Mouse (Mus musculus) c-Kit-positive CD71-positive TER-119-positive erythroid progenitor cells, embryonic 14.5 days (primary cell): ENCODE data around the gene Nckap1l.

Source experiments
- DNase-seq: peaks from one replicate; pipeline ENCODE4 v3.0.0-alpha.2; 2013; ENCODE audit warnings: low spot score

Nckap1l gene

DNA sequence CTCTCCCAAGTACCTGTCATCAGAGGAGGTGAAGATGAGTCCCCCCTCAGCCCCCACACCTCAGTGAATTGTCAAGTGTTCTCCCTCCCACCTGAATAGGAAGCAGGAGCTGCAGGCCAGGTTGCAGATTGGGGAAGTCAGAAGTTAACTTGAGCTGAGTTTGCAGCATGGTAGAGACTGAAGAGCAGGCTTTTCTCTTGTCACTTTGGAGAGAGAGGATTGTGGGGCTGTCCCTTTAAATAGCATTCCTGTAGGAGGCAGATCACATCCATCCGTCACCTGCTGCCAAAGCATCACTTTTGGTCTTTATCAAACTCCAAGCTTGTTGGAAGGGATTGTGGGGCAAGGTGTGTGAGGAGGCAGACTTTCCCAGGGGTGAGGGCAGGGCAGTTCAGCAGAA, 47.1 kb downstream of the Nckap1l start:
- no peak for DNase-seq

DNA sequence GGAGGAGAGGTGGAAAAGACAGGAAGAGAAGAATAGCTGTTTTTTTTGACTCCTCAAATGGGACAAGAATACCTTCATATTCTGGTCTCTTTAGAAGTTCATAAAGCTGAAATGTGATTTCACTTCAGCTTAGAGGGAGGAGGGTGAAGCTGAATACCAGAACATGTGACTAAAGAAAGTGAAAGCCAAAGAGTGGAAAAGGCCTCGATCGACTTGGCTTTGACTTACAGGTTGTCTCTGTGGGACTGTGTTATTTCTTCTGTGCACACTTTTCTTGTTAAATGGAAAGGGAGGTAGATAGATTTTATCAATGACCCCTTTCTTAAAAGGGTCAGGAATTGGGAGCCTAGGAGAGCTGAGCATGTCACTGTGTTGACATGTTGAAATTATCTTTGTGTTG, 47.6 kb downstream of the Nckap1l start:
- no peak for DNase-seq

DNA sequence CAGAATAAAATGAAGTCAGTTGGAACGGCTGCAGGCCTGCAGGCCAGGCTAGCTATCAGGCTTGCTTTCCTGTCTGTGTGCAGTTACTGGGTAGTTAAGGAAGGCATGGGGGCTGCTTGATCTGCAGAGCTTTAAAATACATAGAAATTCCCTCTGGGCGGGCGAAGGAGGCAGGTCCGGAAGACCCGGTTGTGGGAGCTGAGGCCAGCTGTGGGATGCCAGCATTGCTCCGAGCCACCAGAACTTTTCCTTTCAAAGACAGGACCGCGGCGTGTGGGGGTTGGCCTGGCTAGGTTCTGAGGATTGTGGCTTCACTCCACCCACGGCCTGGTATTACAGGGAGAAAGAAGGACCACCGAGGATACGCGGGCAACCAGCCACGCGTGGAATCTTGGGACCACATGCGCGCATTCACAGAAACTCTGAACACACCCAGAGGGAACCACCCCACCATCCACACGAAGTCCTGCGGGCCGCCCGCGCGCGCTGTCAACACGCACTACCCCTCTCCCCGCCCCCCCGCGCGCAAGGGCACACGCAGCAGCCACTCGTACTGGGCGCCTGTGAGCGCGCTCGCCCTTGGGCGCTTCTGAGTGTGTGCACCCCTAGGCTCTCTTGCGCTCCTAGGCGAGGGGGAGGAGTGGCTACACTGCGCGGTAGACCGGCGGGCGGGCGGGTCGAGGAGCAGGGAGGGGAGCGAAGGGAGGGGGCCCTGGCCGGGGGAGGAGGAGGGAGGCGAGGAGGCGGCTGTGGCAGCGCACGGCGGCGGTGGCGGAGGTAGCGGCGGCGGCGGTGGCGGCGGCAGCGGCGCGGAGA, 49.0 kb downstream of the Nckap1l start, which contains the start of gene Pde1b:
Pde1b (plus strand) TSS at position 600 of the 816 bp plus-strand sequence.
- DNase-seq: no peak

DNA sequence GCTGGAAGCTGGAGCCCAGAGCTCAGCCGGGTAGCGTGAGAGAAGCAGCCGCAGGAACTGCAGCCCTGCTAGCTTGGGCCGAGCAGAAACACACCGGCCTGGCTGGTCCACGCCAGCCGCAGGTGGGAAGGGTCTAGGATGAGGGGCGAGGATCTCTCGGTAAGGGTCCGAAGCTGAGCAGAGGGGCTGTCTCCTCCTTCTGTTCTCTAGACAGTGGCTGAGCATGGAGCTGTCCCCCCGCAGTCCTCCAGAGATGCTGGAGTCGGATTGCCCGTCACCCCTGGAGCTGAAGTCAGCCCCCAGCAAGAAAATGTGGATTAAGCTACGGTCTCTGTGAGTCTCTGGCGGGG, 49.6 kb downstream of the Nckap1l start:
- no peak for DNase-seq

DNA sequence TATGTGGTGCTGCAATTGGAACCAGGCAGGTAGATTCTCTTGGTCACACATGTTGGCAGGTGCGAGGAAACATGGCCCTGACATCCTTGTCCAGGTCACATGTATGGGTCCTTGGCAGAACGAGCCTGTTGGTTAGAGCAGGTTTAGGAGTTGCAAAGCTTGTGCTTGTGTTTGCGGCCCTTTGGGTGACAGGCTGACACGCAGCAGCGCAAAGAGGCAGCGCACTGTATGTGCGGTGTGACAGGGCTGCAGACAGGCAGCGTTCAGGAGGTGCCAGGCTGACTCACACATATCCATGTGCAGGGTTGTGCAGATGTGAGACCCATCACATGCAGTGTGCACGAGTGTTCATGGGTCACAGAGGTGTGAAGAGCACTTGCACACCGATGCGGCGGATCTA, 50.1 kb downstream of the Nckap1l start:
- DNase-seq: no peak

DNA sequence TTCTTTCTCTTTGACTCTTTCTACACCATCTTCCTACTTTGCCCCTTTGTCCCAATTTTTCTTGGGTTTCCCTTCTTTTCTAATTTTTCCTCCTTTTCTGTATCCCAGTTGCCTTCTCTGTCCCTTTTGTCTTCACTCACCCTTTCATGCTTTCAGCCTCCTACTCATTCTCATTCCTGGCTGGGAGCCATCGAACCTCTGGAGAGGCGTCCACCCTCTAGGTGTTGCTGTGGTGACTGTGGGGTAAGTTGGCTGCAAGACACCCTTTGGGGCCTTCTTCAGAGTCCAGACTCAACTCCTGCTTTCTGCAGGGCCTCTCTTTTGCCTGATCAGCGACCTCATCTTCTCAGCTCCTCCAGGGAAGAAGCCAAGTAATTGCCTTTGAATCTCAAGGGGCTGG, 55.7 kb downstream of the Nckap1l start:
- no peak for DNase-seq

DNA sequence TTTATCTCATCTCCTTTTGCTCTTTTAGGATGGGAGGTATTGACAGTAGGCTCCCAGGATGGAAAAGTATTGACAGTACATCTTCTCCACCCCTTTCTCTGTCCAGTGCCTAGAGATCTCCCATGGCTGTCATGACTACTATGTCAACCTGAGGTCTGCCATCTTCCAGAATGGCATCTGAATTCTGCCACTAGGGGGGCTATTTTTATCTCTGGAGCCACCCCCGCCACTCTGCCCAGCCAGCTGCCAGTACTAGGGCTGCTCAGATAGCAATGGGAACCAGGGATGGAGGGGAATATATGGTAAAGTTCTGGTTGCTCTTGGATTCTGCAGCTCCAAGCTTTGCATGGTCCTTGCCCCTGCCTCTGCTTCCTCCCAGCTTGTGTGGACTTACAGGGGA, 58.1 kb downstream of the Nckap1l start:
- DNase-seq: no peak

DNA sequence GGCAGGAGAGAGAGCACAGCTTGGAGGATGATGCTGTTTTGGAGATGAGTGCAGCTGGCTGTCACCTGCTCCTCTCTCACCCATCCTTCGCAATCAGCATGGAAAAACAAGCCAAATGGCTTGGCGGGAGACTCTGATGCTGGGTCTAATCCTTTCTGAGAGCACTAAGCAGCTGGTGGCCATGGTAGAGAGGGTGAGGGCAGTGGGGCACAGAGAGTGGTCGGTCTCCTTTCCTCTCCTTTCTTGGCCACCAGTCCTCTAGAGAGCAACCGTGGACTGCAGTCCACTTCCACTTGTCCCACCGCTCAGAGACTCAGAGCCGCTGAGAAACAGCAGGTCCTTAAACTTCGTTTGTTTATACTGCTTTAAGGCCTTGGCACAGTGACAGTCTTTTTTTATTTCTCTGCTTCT, 60.0 kb downstream of the Nckap1l start:
- DNase-seq: no peak

DNA sequence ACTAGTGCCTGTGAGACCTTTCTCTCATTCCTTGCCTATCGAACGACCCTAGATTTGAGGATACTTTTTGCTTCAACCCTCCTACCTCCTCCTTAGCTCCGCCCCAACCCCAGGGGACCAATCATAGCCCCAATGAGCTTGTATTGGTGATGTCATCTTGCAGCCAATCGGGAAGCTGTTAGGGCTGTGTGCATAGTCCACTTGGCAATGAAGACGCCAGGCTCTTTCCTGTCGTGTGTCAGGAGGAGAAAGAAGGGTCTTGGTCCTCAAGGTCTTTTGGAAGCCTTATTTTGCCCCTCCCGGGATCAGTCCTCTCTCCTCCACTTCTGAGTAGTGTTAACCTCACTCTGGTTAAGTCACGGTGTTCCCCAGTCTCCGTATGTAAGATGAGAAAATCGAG, 60.5 kb downstream of the Nckap1l start:
- DNase-seq: peak; percentile 18

DNA sequence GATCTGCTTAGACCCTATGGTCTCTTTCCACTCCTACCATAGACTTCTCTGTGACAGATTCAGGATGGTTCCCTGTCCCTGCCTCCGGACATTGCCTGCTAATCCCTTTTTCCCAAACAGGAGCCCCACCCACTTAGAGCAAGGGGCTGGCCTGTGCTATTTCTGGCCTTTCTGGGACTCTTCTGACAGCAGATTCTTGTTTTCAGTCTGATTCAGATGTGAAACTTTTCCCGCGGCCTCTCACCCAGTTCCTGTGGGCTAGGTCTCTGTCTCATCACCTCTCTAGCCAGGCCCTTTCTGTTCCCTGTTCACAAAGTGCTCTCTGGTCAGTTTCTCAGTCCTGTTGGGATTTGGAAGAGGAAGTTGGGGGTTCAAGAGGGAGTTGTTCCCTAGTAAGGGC, 61.3 kb downstream of the Nckap1l start:
- no peak for DNase-seq

DNA sequence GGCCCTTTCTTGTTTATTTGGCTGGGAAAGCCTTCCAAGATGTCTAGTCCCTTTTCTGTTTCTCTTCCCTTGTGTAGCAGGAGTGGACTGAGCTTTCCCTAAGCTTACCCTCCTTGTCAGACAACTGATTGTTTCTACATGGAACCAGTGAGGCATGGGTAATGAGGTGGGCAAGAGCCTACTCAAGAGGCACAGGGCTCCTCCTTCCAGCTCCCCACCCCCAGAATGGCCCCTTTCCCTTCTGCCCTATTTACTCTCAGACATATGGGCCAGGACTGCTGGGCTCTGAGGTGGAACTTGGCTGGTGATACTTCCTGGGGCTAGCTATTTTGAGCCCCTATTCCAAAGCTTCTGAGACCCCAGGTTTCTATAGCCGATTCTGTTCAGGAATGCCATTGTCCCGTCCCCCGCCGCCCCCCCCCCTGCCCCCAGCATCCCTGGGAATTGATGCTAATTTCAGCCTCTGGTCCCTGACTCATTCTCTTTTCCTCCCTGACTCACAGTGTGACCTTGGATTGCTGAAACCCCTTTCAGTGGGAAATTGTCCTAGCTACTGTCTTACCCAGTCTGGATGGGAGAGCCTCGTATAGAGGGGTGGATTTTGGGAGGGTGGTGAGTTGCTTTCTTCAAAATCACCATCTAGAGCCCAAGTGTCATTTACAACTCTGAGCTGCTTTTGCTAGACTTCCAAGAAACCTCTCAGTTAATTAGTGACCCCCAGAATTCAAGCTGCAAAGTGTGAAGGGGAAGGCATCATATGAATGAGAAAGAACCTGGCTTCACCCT, 65.2 kb downstream of the Nckap1l start:
- no peak for DNase-seq

DNA sequence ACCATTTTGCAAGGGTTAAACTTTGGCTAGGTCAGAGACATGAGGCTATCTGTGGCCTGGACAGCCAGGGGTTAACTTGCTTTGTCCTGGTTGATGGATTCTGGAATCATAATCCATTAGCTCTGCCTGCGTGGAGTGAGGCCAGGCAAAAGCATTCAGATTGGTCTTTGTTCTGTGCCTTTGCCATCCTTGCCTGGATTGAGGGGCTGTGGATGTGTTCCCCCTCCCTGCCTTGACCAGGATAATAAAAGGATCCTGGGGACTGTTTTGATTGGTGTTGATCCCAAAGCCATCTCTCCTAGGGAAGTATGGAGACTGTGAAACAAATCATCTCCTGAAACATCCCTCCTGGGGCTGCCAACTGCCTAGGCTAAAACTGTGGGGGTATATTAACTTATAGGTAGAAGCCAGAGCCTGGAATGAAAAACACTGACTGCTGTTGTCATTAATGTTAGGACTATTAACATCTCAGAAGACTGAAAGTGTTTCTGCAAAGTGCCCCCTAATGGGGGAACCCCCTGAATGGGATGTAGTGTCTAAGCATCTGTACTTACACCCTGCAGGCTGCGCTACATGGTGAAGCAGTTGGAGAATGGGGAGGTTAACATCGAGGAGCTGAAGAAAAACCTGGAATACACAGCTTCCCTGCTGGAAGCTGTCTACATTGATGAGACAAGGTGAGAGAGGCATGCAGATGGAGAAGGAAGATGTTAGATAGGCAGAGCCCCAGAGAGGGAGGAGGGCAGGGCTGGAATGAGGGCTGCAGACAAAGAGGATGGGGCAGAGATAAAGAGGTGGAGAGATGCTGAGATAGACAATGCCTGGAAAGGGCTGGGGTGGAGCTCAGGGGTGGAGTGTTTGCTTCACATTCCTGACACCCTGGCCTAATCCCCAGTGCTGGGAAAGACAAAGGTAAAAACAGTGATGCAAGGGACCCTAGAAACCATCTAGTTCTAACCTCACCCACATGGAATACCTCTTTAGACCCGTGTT, 66.1 kb downstream of the Nckap1l start:
- no peak for DNase-seq

DNA sequence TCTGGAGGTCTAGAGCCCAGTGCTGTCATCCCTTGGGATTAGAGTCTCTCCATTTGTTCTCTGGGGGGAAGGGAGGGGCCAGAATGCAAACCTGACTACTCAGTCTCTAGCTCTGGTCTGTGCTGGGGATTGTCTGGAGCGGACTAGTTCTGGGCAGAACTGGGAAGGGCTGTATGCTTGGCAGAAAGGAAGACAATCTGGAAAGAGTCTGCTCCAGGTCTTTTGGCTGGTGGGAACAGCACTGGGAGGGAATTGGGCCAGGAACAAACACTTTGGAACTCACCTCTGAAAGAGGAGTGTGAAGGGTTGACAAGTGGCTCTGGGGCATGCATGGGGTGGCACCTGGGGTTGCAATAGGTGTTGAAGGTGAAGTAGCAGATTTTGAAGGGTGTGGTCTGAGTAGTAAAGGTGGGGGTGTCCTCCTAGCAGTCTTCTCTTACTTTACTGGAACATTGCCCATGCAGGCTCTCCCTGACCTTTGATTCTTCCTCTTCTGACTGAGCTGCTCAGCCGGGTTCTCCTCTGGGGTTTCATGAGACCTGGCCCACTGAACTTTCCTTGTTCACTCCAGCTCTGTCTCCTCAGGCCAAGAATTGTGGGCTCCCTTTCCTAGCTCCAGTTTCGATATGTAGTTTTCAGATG, 69.0 kb downstream of the Nckap1l start:
- no peak for DNase-seq

DNA sequence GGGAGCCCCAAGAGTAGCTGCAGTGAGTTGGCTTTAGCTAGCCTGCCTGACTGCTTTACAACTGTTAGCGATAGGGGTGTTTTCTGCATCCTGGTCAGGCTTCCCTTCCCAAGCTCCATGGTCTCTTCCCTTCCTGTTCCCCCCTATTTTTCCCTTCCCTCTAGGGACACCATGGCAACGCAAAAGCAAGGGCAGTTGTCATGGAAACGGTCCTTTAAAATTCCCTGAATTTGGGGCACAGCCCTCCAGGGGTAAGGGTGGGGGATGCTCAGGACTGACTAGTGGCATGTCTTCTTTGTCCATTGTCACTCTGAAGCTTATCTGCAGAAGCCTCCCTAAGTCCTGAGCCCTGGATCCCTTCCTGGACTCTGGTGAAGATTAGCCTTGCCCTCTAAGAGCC, 69.6 kb downstream of the Nckap1l start:
- DNase-seq: no peak

DNA sequence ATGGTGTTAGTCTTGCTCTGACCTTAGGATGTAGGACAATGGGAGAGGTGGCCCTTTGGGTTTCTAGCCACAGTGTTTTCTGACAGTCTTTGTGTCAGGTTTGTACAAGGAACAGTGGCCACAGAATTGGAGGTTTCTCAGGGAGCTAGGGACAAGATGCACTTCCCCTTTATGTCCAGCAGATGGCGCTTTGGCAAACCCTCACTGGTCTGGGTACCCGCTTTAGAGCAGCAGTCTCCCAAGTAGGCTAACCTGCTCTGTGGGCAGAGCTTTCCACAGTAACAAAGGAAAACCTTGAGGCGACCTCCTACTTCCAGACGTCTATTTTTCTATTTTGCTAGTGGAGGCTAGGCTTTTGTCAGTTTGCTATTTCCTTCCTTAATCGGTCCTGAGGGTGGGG, 76.8 kb downstream of the Nckap1l start:
- peak; percentile 31 for DNase-seq

DNA sequence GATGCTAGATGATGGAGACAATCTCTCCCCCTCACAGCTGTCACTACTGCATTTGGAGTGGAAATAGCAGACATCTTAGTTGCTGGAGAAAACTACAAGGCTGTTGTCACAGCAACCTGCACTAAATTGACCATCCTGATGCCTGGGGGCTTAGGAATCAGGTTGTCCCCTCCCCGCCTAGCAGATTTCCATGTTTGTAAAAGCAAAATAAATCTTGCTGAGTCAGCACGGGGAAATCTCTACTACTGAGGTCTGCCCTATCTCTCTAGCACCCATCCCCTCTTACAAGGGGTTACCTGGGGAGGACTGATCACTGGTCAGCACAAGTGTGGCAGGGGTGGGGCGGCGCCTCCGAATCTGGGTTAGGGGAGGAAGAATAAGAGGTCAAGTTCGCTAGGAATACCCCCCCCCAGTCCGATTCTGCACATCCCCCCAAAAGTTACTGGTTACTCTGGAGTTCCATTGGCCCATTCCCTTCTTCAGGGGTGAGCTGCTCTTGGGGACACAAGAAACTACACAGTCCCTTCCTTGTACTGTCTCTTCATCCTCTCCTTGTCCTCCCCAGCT, 80.5 kb downstream of the Nckap1l start:
- DNase-seq: no peak

DNA sequence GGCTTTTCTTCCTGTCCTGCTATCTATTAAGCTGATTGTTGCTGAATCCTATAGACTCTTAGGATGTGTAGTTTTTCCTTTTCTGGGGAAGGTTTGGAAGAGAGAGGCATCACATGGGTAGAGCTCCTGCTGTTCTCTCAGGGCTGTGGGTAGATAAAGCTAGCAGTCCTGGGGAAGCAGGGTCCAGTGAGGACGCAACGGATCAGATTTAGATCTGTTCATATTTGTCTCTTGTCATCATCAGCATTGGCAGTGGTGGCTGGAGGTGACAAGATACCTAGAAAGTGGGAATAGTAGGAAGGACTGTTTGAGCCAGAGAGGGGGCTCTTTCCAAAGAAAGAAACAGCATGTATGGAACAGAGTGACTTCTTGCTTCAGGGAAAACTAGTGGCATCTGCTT, 81.4 kb downstream of the Nckap1l start:
- DNase-seq: no peak

DNA sequence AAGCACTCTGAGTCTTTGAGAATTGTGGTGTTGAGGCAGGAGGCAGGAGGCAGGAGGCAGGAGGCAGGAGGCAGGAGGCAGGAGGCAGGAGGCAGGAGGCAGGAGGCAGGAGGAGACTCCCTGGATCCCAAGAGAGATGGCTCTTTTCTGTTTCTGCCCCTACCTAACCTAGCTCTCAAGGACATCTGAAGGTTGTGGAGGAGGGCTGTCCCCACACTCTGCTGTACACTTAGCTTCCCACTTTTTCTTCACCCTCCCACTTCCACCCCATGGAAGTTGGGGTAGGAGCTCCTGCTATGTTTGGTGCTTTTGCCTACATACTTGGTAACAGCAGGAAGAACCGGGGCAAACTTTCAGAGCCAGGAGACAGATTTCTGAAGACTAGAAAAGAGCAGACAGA, 82.2 kb downstream of the Nckap1l start:
- no peak for DNase-seq

DNA sequence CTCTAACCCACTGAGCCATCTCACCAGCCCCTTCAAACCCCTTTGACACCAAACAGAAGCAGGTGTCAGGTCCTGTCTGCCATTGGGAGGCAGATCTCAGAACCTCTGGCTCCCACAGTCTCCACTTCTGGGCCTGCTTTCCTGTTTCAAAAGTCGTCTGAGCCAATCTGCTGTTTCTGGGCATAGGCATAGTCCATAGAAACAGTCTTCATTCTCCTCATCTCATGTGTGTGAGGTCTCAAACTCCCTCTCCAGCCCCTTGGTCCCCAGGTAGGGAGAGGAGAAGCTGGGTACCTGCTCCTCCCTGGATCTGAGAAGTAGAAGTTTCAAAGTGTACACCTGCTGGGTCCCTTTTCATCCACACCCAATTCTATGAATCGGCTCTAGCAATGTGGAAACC, 82.9 kb downstream of the Nckap1l start:
- no peak for DNase-seq

DNA sequence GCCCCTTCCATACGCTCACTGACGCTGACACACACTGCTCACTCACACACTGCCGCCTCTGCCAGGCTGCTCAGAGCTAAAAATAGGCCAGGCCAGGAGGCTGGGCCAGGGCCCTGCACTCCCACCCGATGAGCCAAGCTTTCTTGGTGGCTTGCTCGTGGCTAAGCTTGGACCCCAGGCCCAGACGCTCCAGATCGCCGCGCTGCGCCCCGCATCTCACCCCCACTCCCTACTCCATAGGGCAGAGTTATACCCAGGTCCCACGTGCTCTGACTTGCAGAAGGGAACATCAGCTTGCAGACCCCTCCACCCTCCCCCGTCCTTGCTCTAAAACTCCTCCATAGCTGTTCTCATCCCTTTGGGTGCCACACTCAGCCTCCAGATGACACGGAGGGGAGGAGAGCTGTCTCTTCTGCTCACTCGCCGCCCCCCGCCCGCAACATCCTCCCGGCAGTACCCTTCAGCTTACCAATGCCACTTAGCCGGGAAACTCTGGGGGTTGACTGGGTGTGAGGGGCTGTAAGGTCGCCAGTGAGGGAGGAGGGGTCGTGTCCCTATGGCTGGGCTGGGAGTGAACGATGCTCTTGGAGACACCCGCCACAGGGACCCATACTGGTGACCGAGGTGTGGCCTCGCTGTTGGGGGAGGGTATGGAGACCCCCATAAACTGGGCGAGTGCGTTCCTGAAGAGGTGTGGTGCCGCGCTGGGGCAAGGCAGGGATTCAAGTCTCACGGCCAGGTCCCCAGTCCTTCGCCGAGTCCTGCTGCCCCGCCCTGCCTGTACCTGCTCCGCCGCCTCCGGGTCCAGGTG, 83.6 kb downstream of the Nckap1l start:
- no peak for DNase-seq

DNA sequence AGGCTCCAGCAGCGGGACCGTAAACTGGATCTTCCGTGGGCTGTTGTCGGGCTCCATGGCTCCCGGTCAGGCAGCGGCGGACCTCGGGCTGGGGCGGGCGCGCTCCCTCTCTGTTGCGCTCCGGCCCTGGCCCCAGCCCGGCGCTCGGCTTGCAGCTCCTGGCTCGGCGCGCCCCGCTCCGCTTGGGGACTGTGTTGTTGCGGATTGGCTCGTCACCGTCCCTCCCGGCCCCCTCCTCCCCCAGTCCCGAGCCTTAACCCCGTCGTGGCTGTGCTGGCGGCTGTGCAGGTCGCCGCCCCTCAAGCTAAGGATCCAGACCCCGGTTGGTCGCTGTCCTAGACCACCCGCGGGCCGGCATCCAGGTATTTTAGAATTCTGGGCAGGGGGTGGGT, 84.2 kb downstream of the Nckap1l start, which contains the start of gene Ppp1r1a:
Ppp1r1a (minus strand) TSS at position 182 of the 392 bp plus-strand sequence.
- no peak for DNase-seq
